Mouse (Mus musculus) embryonic fibroblast, embryonic 13.5 days (primary cell): ENCODE data around the gene Gabra4. TPM values are rescaled to one million over a fixed set of nuclear protein-coding genes. Genes with fewer than 3 reads are reported as not detected.

Source experiments
- H3K27ac ChIP-seq: 2 replicates; pipeline ENCODE4 v1.5.1; 2012; ENCODE audit warnings: low read length, control low read depth, inconsistent platforms; ENCODE audit not compliant: insufficient read depth
- H3K4me1 ChIP-seq: 2 replicates; pipeline ENCODE4 v1.6.1; 2011; ENCODE audit warnings: low read length; ENCODE audit not compliant: control insufficient read depth, insufficient read depth
- H3K4me3 ChIP-seq: 2 replicates; pipeline ENCODE4 v1.5.1; 2011; ENCODE audit warnings: mild to moderate bottlenecking, control low read depth, low read length; ENCODE audit not compliant: insufficient read depth
- CTCF ChIP-seq: IDR thresholded peaks from 2 replicates; pipeline ENCODE4 v1.5.1; 2011; ENCODE audit warnings: mild to moderate bottlenecking, control low read depth, low read length, moderate library complexity, borderline replicate concordance; ENCODE audit not compliant: insufficient read depth
- POLR2A ChIP-seq: IDR thresholded peaks from 2 replicates; pipeline ENCODE4 v1.6.1; 2011; ENCODE audit warnings: low read depth, mild to moderate bottlenecking, control low read depth, low read length, moderate library complexity
- polyA plus RNA-seq: library from polyadenylated mRNA; stranded (reverse); fragments of >200 nt; gene quantifications from 2 replicates; pipeline ENCODE4 v1.2.4, GENCODE M21; 2011; ENCODE audit warnings: low read depth; ENCODE audit not compliant: missing spikeins, insufficient read length

Gabra4 gene
- polyA plus RNA-seq: 4.1 and 5.0 TPM in 2 replicates

GRCm38 (mm10) chr5:71658115-71658497 is at the start of gene Gabra4:
TSS of gene Gabra4 (minus strand) at chr5:71658308.
- Histone ChIP-seq H3K4me1 (no peaks in the 10 kb centered on the region), H3K27ac (no peak within 1 kb of the TSS), H3K4me3 (peak within 1 kb of the TSS; percentile 61)
- TF ChIP-seq POLR2A (no peak), CTCF (no peak)

- H3K4me1 ChIP-seq: peaks cover 2% of the 10 kb centered on the region; the same call in 1 of the 2 replicates
- H3K4me3 ChIP-seq: peak overlapping the region; percentile 64
- H3K27ac ChIP-seq: peak overlapping the region; percentile 50; the same call in 1 of the 2 replicates
- TF ChIP-seq POLR2A (peak; percentile 44), CTCF (no peak)
Measured at GRCm38 (mm10) chr5:71701273-71701614, 43.1 kb upstream of the Gabra4 start.

- Histone ChIP-seq H3K4me1 (peaks cover 2% of the 10 kb centered on the region; the same call in 1 of the 2 replicates), H3K27ac (peak overlapping the region; percentile 50; the same call in 1 of the 2 replicates), H3K4me3 (peak overlapping the region; percentile 64)
- TF ChIP-seq POLR2A (0 out of 2 replicates have a peak, but pooled peaks have one; percentile 7), CTCF (0 out of 2 replicates have a peak, but pooled peaks have one; percentile 36)
Measured at GRCm38 (mm10) chr5:71700468-71701272, 42.6 kb upstream of the Gabra4 start.

- TF ChIP-seq POLR2A: no peak
- TF ChIP-seq CTCF: no peak
- peak overlapping the region; percentile 64 for H3K4me3 ChIP-seq
- no peak overlapping the region for H3K27ac ChIP-seq
- peaks cover 2% of the 10 kb centered on the region; the same call in 1 of the 2 replicates for H3K4me1 ChIP-seq
Measured at GRCm38 (mm10) chr5:71699696-71700467, 41.8 kb upstream of the Gabra4 start.

GRCm38 (mm10) chr5:71665593-71665992 is 7.5 kb upstream of the Gabra4 start:
- TF ChIP-seq CTCF (no peak), POLR2A (no peak)
- Histone ChIP-seq H3K27ac (no peak overlapping the region), H3K4me3 (no peak overlapping the region), H3K4me1 (no peaks in the 10 kb centered on the region)

GRCm38 (mm10) chr5:71657482-71658114 is 510 bp downstream of the Gabra4 start, which contains the start of gene Gabrb1:
TSS of gene Gabrb1 (plus strand) at chr5:71658113.
- Histone ChIP-seq H3K4me1 (no peaks in the 10 kb centered on the region), H3K4me3 (peak within 1 kb of the TSS; percentile 61), H3K27ac (no peak within 1 kb of the TSS)
- no peak for TF ChIP-seq CTCF

- Histone ChIP-seq H3K4me3 (peak overlapping the region; percentile 61; the same call in 1 of the 2 replicates), H3K27ac (no peak overlapping the region), H3K4me1 (no peaks in the 10 kb centered on the region)
- no peak for TF ChIP-seq POLR2A
Measured at GRCm38 (mm10) chr5:71656771-71657170, 1.3 kb downstream of the Gabra4 start.

- Histone ChIP-seq H3K4me1 (no peaks in the 10 kb centered on the region), H3K4me3 (no peak overlapping the region), H3K27ac (no peak overlapping the region)
- TF ChIP-seq CTCF (no peak), POLR2A (no peak)
Measured at GRCm38 (mm10) chr5:71654056-71654455, 4.1 kb downstream of the Gabra4 start.

- Histone ChIP-seq H3K4me1 (no peaks in the 10 kb centered on the region), H3K27ac (no peak overlapping the region), H3K4me3 (no peak overlapping the region)
- TF ChIP-seq CTCF (no peak), POLR2A (no peak)
Measured at GRCm38 (mm10) chr5:71648108-71648507, 10.0 kb downstream of the Gabra4 start.
